Mouse (Mus musculus): ENCODE data around the gene Tbc1d24.

GRCm38 (mm10) chr17:24195349-24195748 lies 10.0 kb downstream of the Tbc1d24 start:
- TF ChIP-seq CTCF (IDR thresholded peaks at IDR 0.05; ENCODE audit: low read depth, low read length) = peak; percentile 7
- no peak for TF ChIP-seq POLR2A (IDR thresholded peaks at IDR 0.05; ENCODE audit: insufficient read depth, low read length)
